Mouse (Mus musculus): ENCODE measurements around the gene Dbp. TPM values are rescaled to one million over a fixed set of nuclear protein-coding genes. Genes with fewer than 3 reads are reported as not detected.
A peak's percentile ranks its signal among the peaks of the same experiment; 100 is the strongest.
"Not testable (repeated sequence)": the region's sequence is repeated elsewhere in the genome, so short reads cannot be mapped to it uniquely, and the experiment has no call there.

Dbp gene
- 23.3 and 31.5 TPM in 2 replicates for polyA plus RNA-seq (2012; ENCODE audit: insufficient read depth, insufficient read length, missing spikeins)

GRCm38 (mm10) chr7:45704730-45705442 is at the start of gene Dbp:
Gene Dbp, plus strand, starts transcription at chr7:45705088.
- Histone ChIP-seq H3K4me1 (ENCODE audit: control insufficient read depth, insufficient read depth, insufficient read length, low read length) (0 out of 2 replicates have a peak, but pooled peaks cover 10% of the 10 kb centered on the region), H3K4me3 (ENCODE audit: insufficient read depth, low read depth, low read length) (peak within 1 kb of the TSS; percentile 90), H3K27ac (replicated peaks; ENCODE audit: low read depth, low read length) (peak within 1 kb of the TSS; percentile 87)

GRCm38 (mm10) chr7:45660746-45661478 is 44.0 kb upstream of the Dbp start:
- no peak overlapping the region for H3K4me3 ChIP-seq (ENCODE audit: insufficient read depth, low read depth, low read length)
- H3K27ac ChIP-seq (replicated peaks; ENCODE audit: low read depth, low read length): no peak overlapping the region
- no peaks in the 10 kb centered on the region for H3K4me1 ChIP-seq (ENCODE audit: control insufficient read depth, insufficient read depth, insufficient read length, low read length)

GRCm38 (mm10) chr7:45661702-45662101 is 43.2 kb upstream of the Dbp start:
- H3K4me3 ChIP-seq (ENCODE audit: insufficient read depth, low read depth, low read length); H3K4me1 ChIP-seq (ENCODE audit: control insufficient read depth, insufficient read depth, insufficient read length, low read length); H3K27ac ChIP-seq (replicated peaks; ENCODE audit: low read depth, low read length): not testable (repeated sequence)

- no peak overlapping the region for H3K4me3 ChIP-seq (ENCODE audit: insufficient read depth, low read depth, low read length)
- H3K27ac ChIP-seq (replicated peaks; ENCODE audit: low read depth, low read length): no peak overlapping the region
Observed at GRCm38 (mm10) chr7:45665303-45666138, 39.4 kb upstream of the Dbp start.

GRCm38 (mm10) chr7:45666161-45666560 is 38.7 kb upstream of the Dbp start, which contains the start of gene Fut2:
Gene Fut2, minus strand, starts transcription at chr7:45666394.
- H3K4me3 ChIP-seq (ENCODE audit: insufficient read depth, low read depth, low read length): no peak within 1 kb of the TSS
- H3K4me1 ChIP-seq (ENCODE audit: control insufficient read depth, insufficient read depth, insufficient read length, low read length): no peaks in the 10 kb centered on the region
- no peak within 1 kb of the TSS for H3K27ac ChIP-seq (replicated peaks; ENCODE audit: low read depth, low read length)

More at GRCm38 (mm10) chr7:45665303-45666138, 39.4 kb upstream of the Dbp start:
- no peaks in the 10 kb centered on the region for H3K4me1 ChIP-seq (ENCODE audit: control insufficient read depth, insufficient read depth, insufficient read length, low read length)

- Histone ChIP-seq H3K4me1 (ENCODE audit: control insufficient read depth, insufficient read depth, insufficient read length, low read length) (no peaks in the 10 kb centered on the region), H3K27ac (replicated peaks; ENCODE audit: low read depth, low read length) (no peak overlapping the region), H3K4me3 (ENCODE audit: insufficient read depth, low read depth, low read length) (no peak overlapping the region)
Observed at GRCm38 (mm10) chr7:45667761-45668160, 37.1 kb upstream of the Dbp start.

GRCm38 (mm10) chr7:45668921-45669320 is 36.0 kb upstream of the Dbp start:
- Histone ChIP-seq H3K27ac (replicated peaks; ENCODE audit: low read depth, low read length) (no peak overlapping the region), H3K4me3 (ENCODE audit: insufficient read depth, low read depth, low read length) (no peak overlapping the region), H3K4me1 (ENCODE audit: control insufficient read depth, insufficient read depth, insufficient read length, low read length) (no peaks in the 10 kb centered on the region)

GRCm38 (mm10) chr7:45677627-45678295 is 27.1 kb upstream of the Dbp start:
- H3K4me1 ChIP-seq (ENCODE audit: control insufficient read depth, insufficient read depth, insufficient read length, low read length): peaks cover 24% of the 10 kb centered on the region
- no peak overlapping the region for H3K27ac ChIP-seq (replicated peaks; ENCODE audit: low read depth, low read length)
- H3K4me3 ChIP-seq (ENCODE audit: insufficient read depth, low read depth, low read length): no peak overlapping the region

- no peak overlapping the region for H3K27ac ChIP-seq (replicated peaks; ENCODE audit: low read depth, low read length)
- peaks cover 24% of the 10 kb centered on the region for H3K4me1 ChIP-seq (ENCODE audit: control insufficient read depth, insufficient read depth, insufficient read length, low read length)
- H3K4me3 ChIP-seq (ENCODE audit: insufficient read depth, low read depth, low read length): no peak overlapping the region
Observed at GRCm38 (mm10) chr7:45678513-45678912, 26.4 kb upstream of the Dbp start.

- H3K4me3 ChIP-seq (ENCODE audit: insufficient read depth, low read depth, low read length): no peak overlapping the region
- peaks cover 24% of the 10 kb centered on the region for H3K4me1 ChIP-seq (ENCODE audit: control insufficient read depth, insufficient read depth, insufficient read length, low read length)
- H3K27ac ChIP-seq (replicated peaks; ENCODE audit: low read depth, low read length): peak overlapping the region; percentile 94
Observed at GRCm38 (mm10) chr7:45679966-45680621, 24.8 kb upstream of the Dbp start.

GRCm38 (mm10) chr7:45681046-45681736 is 23.7 kb upstream of the Dbp start:
- Histone ChIP-seq H3K27ac (replicated peaks; ENCODE audit: low read depth, low read length) (peak overlapping the region; percentile 94), H3K4me1 (ENCODE audit: control insufficient read depth, insufficient read depth, insufficient read length, low read length) (peaks cover 24% of the 10 kb centered on the region), H3K4me3 (ENCODE audit: insufficient read depth, low read depth, low read length) (no peak overlapping the region)

GRCm38 (mm10) chr7:45682144-45683126 is 22.5 kb upstream of the Dbp start:
- Histone ChIP-seq H3K4me1 (ENCODE audit: control insufficient read depth, insufficient read depth, insufficient read length, low read length) (peaks cover 24% of the 10 kb centered on the region), H3K4me3 (ENCODE audit: insufficient read depth, low read depth, low read length) (peak overlapping the region; percentile 32), H3K27ac (replicated peaks; ENCODE audit: low read depth, low read length) (peak overlapping the region; percentile 72)

Measured in brown adipose tissue, adult 24 weeks (tissue).